Mouse (Mus musculus): ENCODE measurements at regions not wholly inside any gene's neighbourhood (a gene's known extent, or its start where the extent isn't known, plus 50 kb on each side); places are given as distances from the start of the nearest gene placed in this dataset.
"Not testable (repeated sequence)": the region's sequence is repeated elsewhere in the genome, so short reads cannot be mapped to it uniquely, and the experiment has no call there.

DNA sequence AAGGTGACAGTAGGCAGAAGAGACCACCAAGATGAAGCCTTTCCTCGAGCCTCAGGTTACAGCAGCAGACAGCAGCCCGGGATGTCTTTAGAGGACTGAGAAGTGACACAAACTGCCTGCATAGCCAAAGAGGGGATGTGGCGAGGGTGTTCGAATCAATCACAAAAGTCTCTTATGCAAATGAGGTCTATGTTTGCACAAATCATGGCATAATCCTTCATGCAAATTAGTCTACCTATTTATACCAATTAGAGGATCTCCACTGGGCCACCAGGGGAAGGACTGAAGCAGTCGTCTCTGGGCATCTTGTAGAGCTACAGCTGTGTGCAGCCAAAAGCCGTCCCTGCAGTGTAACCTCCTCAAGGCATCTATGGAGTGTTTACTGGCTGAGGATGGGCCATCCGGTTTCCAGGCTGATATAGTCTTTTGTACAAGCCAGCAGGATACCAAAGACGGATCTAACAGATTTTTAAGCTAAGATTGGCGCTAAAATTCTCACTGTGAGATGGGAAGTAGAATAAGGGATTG lies 145.7 kb upstream of the Fer start:
- Histone ChIP-seq H3K9me3 (replicated peaks) (no peaks in the 10 kb centered on the region), H3K27me3 (ENCODE audit: low read depth, poor library complexity, severe bottlenecking) (peaks cover 7% of the 10 kb centered on the region; the same call in 1 of the 2 replicates), H3K27ac (no peak overlapping the region), H3K4me1 (peaks cover 25% of the 10 kb centered on the region), H3K36me3 (no peaks in the 10 kb centered on the region), H3K4me3 (no peak overlapping the region)
- WGBS, result 83% methylated on average over 9 of the region's 9 CpGs
- DNase-seq (ENCODE audit: low spot score), result no peak

DNA sequence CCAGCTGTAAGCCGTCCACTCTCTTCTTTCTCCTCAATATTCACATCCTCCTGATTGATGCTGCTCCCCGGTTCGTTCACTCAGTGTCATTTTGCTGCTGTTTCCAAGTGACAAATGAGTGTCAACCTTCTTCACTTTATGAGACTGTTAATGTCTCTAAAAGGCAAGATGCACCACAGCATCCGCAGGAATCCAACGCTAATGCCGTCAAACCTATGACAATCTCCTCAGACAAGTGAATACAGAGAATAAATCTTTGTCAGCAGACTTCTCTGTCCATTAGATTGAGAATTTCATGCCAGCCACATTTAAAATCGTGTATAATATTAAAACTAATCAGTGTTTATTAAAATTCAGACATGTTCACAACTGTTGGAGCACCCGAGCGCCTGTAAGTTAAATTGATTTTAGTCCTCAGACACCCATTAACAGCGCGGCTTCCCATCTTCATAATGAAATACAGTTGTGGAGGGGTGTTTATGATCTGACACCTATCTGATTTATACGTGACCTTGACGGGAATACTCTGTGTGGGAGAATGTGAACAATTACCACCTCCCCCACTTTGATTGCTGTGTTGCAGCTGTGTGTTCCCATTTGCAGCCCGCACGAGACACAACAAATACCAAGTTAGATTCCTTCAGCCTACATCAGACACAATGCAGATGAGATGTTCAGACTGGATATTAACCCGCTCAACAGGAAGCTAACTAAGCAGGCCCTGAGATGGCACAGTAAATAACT lies 143.7 kb upstream of the Fer start:
- Histone ChIP-seq H3K36me3 (no peaks in the 10 kb centered on the region), H3K27ac (no peak overlapping the region), H3K4me1 (peaks cover 21% of the 10 kb centered on the region), H3K27me3 (ENCODE audit: low read depth, poor library complexity, severe bottlenecking) (peaks cover 7% of the 10 kb centered on the region; the same call in 1 of the 2 replicates), H3K4me3 (no peak overlapping the region), H3K9me3 (replicated peaks) (no peaks in the 10 kb centered on the region)
- peak; percentile 33 for DNase-seq (ENCODE audit: low spot score)
- 52% methylated on average over 16 of the region's 16 CpGs for WGBS

DNA sequence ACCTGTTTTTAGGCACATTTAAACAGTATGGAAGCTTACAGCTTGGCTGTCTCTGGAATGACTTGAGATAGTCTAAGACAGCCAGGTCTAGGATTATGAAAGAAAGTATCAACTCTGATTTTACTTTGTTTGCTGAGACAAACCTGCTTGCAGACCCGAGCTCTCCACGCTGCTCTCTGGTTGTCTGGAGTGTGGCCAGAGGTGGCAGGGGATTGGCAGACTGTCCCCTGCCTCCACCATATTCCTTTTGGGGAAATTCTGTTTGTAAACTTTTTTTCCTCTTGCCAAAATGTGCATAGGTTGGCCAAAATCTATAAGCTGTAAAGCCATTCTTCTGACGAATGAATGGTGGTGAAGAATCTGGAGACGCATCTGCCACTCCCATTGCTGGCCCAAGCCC lies 143.1 kb upstream of the Fer start:
- Histone ChIP-seq H3K4me3 (no peak overlapping the region), H3K27ac (no peak overlapping the region), H3K36me3 (no peaks in the 10 kb centered on the region), H3K4me1 (peaks cover 21% of the 10 kb centered on the region), H3K27me3 (ENCODE audit: low read depth, poor library complexity, severe bottlenecking) (peaks cover 7% of the 10 kb centered on the region; the same call in 1 of the 2 replicates), H3K9me3 (replicated peaks) (no peaks in the 10 kb centered on the region)
- DNase-seq (ENCODE audit: low spot score), result no peak
- WGBS, result 93% methylated on average over 4 of the region's 4 CpGs

DNA sequence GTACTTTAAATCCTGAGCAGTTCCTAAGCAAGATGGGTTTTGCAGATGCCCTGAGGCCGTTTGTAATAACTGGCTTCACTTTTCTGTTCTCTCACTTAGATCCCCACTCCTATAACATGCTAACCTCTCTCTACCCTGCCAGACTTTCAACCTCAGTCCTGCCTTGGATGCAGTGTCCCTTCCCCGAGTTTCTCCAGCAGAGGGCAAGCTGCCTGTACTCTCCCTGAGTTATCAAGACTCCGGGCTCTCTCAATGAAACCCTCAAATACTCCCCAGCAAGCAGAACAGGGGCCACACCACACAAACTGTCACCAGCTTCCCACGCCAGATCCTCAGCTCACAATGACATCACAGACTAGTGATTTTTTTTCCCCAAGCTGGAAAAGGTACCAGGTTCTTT lies 142.0 kb upstream of the Fer start:
- Histone ChIP-seq H3K4me1 (peaks cover 21% of the 10 kb centered on the region), H3K27me3 (ENCODE audit: low read depth, poor library complexity, severe bottlenecking) (peaks cover 7% of the 10 kb centered on the region; the same call in 1 of the 2 replicates), H3K27ac (no peak overlapping the region), H3K4me3 (no peak overlapping the region), H3K9me3 (replicated peaks) (no peaks in the 10 kb centered on the region), H3K36me3 (no peaks in the 10 kb centered on the region)
- DNase-seq (ENCODE audit: low spot score), result peak; percentile 35
- 34% methylated on average over 4 of the region's 4 CpGs for WGBS

DNA sequence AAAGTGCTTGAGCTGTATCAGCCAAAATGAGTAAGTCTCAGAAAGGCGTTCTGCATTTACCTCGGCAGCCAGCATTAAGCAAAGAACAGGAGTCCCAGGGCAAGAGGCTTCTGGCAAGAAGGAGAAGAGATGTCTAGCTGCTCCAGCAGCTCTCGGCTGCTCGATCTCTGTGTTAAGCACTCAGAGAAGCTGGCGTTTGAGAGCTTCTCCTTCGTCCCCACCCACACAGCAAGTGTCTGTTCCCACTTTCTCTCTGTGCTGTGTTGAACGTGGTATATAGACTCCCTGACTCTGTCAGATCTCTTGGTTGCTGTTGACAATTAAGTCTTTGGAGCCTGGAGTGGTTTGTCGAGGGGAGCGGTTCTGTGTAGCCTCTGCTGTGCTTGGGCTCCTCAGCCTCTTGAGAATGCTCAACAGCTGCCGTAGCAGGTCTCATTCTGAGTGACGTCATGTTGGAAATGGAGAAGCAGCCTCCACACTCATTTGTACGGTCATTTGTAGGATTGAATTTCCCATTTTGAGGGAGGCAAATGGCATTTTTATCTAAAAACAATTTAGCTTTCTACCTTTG lies 140.3 kb upstream of the Fer start:
- no peak for DNase-seq (ENCODE audit: low spot score)
- Histone ChIP-seq H3K36me3 (no peaks in the 10 kb centered on the region), H3K27me3 (ENCODE audit: low read depth, poor library complexity, severe bottlenecking) (peaks cover 7% of the 10 kb centered on the region; the same call in 1 of the 2 replicates), H3K9me3 (replicated peaks) (no peaks in the 10 kb centered on the region), H3K27ac (no peak overlapping the region), H3K4me1 (peaks cover 21% of the 10 kb centered on the region), H3K4me3 (no peak overlapping the region)
- 86% methylated on average over 12 of the region's 12 CpGs for WGBS

DNA sequence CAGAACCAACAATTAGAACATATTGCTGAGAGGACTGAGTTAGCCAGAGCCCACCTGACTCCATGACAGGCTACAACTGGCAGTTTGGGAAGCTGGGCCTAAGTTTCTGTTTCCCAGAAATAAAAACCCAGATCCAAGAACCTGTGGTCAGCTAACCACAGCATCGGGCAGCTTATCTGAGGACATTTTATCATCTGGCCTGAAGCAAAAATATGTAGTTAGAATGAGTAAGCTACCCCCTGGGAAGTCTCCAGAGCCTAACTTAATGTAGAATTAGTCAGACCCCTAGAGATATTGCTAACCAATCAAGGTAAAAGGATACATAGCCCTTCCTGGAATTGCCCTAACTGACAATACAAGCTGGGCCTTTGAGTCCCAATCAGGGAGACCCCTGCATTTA lies 124.7 kb upstream of the Fer start:
- no peak for DNase-seq (ENCODE audit: low spot score)
- no peaks in the 10 kb centered on the region for H3K36me3 ChIP-seq
- H3K27ac ChIP-seq, result no peak overlapping the region
- H3K4me1 ChIP-seq, result no peaks in the 10 kb centered on the region
- H3K9me3 ChIP-seq (replicated peaks), result no peaks in the 10 kb centered on the region
- no peak overlapping the region for H3K4me3 ChIP-seq
- WGBS, result 94% methylated on average over 1 of the region's 1 CpGs
- H3K27me3 ChIP-seq (ENCODE audit: low read depth, poor library complexity, severe bottlenecking), result no peaks in the 10 kb centered on the region

DNA sequence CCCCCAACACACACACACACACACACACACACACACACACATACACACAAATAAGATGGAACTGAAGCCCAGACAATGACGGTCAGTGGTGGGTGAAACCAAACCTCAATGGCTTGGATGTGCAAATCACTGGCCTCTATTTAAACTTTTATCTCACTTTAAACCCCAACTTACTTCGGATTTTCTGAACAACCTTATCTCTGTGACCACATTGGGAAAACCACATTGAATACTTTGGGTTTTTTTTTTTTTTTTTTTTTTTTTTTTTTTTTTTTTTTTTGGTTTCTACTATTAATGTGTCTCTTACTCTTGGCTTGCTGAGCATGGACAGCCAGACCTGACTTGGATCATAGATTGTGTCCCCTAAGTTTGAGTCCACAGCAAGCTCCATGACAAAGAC lies 123.2 kb upstream of the Fer start:
- H3K4me3 ChIP-seq, result no peak overlapping the region
- H3K9me3 ChIP-seq (replicated peaks), result no peaks in the 10 kb centered on the region
- no peak overlapping the region for H3K27ac ChIP-seq
- DNase-seq (ENCODE audit: low spot score), result no peak
- no peaks in the 10 kb centered on the region for H3K36me3 ChIP-seq
- H3K4me1 ChIP-seq, result no peaks in the 10 kb centered on the region
- H3K27me3 ChIP-seq (ENCODE audit: low read depth, poor library complexity, severe bottlenecking), result no peaks in the 10 kb centered on the region
- WGBS, result 85% methylated on average over 2 of the region's 2 CpGs

DNA sequence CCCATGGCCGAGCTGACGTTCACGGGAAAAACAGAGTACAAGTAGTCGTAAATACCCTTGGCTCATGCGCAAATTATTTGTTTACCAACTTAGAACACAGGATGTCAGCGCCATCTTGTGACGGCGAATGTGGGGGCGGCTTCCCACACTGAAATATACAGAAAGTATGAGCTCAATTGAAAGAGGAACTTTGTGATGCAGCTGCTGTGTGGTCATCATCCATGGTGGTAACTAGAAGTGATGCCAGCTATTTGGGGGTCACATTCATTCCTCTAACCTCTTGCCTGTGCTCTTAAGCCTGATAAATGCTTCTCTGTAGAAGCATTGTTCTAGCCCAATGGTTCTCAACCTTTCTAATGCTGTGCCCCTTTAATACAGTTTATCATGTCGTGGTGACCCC lies 113.6 kb upstream of the Fer start:
- WGBS, result 94% methylated on average over 7 of the region's 10 CpGs
- not testable (repeated sequence) for DNase-seq (ENCODE audit: low spot score)

DNA sequence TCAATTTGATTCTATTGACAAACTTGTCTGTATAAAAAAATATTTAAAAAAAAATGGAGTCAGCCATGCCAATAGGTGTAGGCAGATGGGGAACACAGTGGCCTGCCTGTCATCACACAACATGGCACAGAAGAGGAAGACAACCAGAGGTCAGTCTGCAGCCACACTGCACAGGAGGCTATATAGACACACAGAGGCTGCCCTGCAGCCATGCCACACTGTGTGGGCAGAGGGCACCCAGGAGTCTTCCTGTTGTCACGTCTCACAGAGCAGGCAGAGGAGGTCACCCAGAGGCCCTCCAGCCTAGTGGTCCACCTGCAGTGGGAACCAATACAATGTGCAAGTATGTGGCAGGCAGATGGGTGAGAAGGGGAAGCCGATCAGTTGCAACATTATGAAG lies 108.5 kb upstream of the Fer start:
- H3K9me3 ChIP-seq (replicated peaks), result no peaks in the 10 kb centered on the region
- no peaks in the 10 kb centered on the region for H3K36me3 ChIP-seq
- H3K27ac ChIP-seq, result no peak overlapping the region
- no peaks in the 10 kb centered on the region for H3K4me1 ChIP-seq
- no peak for DNase-seq (ENCODE audit: low spot score)
- H3K27me3 ChIP-seq (ENCODE audit: low read depth, poor library complexity, severe bottlenecking), result no peaks in the 10 kb centered on the region
- no peak overlapping the region for H3K4me3 ChIP-seq
- WGBS, result 88% methylated on average over 2 of the region's 2 CpGs

More for the DNA sequence above, 113.6 kb upstream of the Fer start:
- H3K27me3 ChIP-seq (ENCODE audit: low read depth, poor library complexity, severe bottlenecking); H3K27ac ChIP-seq; H3K36me3 ChIP-seq; H3K4me1 ChIP-seq; H3K9me3 ChIP-seq (replicated peaks); H3K4me3 ChIP-seq: not testable (repeated sequence)

DNA sequence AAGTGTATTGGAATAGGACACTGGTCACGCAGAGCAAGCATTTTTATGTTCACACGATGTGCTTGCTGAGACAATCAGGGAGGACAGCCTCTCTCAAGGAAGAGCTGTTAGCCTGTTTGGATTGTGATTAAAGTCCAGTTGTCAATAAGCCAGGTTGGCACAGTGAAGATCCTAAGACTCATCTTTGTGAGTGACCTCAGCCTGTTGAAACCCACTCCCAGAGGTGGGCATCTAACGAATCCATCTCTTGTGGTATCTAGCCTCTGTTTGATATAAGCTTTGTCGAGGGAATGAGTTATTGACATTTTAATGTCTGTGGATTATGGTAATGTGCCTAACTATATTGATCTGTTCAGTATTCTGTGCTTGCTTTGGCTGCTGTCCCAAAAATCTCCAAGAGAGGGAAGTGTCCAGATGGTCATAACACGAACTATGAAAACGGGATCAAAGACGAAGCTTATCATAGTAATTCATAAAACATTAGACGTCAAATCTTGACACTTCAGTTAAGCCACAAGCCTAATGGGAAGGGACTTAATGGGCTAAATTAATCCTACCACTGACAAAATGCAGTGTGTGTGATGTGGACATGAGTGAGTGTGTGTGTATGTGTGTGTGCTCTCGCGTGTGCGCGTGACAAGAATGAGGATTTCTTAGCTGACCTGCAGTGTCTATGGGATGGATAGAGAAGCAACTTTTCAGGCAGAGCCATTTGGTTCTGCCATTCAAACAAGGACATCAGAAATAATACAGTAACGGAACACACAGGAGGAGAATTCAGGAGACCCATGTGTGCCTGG lies 104.8 kb upstream of the Fer start:
- no peaks in the 10 kb centered on the region for H3K36me3 ChIP-seq
- H3K4me3 ChIP-seq, result no peak overlapping the region
- H3K4me1 ChIP-seq, result no peaks in the 10 kb centered on the region
- H3K27me3 ChIP-seq (ENCODE audit: low read depth, poor library complexity, severe bottlenecking), result no peaks in the 10 kb centered on the region
- DNase-seq (ENCODE audit: low spot score), result no peak
- H3K27ac ChIP-seq, result no peak overlapping the region
- no peaks in the 10 kb centered on the region for H3K9me3 ChIP-seq (replicated peaks)
- WGBS, result 95% methylated on average over 13 of the region's 13 CpGs

DNA sequence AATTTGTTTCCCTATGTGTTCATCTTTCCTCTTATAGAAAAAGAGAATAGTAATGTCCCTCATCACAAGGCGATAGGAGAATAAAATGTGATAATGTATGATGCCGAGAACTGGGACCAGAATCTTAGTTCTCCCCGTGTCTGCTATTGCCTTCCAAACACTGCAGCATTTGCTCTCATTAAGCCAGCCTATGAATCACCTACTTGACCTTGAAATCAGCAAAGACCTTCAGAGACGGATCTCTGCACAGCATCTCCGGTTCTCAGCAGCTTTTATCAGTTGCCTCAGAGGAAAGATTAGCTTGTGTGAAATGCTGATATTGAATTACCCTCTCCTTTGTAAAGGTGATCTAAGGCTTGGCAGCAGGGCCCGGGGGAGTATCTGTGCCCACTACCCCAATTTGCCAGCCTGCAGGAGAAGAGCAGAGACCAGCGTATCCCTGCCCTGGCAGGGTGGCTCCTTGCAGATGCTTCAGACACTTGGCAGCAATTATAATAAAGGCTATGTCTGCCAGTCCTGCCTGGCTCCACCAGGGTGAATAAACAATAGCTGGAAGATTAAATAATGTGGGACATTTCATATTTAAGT lies 104.0 kb upstream of the Fer start:
- 91% methylated on average over 7 of the region's 7 CpGs for WGBS
- no peaks in the 10 kb centered on the region for H3K9me3 ChIP-seq (replicated peaks)
- H3K27me3 ChIP-seq (ENCODE audit: low read depth, poor library complexity, severe bottlenecking), result no peaks in the 10 kb centered on the region
- no peak overlapping the region for H3K4me3 ChIP-seq
- H3K27ac ChIP-seq, result no peak overlapping the region
- DNase-seq (ENCODE audit: low spot score), result no peak
- H3K4me1 ChIP-seq, result no peaks in the 10 kb centered on the region
- H3K36me3 ChIP-seq, result no peaks in the 10 kb centered on the region

DNA sequence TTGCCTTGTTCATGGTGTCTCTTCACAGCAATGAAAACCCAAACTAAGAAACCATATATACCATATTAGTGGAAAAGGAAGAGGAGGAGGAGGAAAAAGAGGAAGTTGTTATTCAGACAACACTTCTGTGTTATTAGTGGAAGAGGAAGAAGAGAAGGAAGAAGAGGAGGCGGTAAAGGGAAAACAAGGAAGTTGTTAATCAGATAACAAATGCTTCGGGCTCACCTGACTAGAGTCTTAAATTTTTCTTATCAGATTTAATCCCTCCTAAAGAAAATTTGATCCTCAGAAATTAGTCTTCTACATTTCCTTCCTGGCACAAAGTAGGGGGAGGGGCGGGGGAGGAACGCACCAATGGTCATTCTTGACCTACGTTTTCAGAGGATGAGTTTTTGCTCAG lies 101.8 kb upstream of the Fer start:
- DNase-seq (ENCODE audit: low spot score), result no peak
- H3K4me1 ChIP-seq, result no peaks in the 10 kb centered on the region
- WGBS, result 91% methylated on average over 5 of the region's 5 CpGs
- no peaks in the 10 kb centered on the region for H3K9me3 ChIP-seq (replicated peaks)
- H3K27ac ChIP-seq, result no peak overlapping the region
- H3K4me3 ChIP-seq, result no peak overlapping the region
- no peaks in the 10 kb centered on the region for H3K36me3 ChIP-seq
- H3K27me3 ChIP-seq (ENCODE audit: low read depth, poor library complexity, severe bottlenecking), result no peaks in the 10 kb centered on the region

DNA sequence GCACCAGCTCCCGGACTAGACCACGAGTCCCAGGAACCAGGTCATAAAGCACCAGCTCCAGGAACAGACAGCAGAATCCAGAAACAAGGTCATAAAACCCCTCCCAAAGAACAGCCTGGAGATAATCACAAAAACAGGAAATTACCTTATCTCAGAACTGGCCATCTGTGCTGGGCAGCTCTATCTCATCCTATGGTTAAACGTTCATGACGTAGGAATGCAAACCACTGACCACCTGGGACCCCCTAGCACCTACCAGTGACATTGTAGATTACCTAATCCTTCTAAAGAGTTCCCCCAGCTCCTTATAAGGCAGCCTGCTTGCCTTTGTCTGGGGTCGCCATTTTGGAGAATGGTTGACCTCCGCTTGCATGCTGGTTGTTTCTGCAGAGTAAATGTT lies 91.8 kb upstream of the Fer start:
- no peaks in the 10 kb centered on the region for H3K4me1 ChIP-seq
- no peak overlapping the region for H3K4me3 ChIP-seq
- no peaks in the 10 kb centered on the region for H3K36me3 ChIP-seq
- DNase-seq (ENCODE audit: low spot score), result no peak
- H3K27me3 ChIP-seq (ENCODE audit: low read depth, poor library complexity, severe bottlenecking), result no peaks in the 10 kb centered on the region
- 75% methylated on average over 6 of the region's 6 CpGs for WGBS
- H3K9me3 ChIP-seq (replicated peaks), result no peaks in the 10 kb centered on the region
- no peak overlapping the region for H3K27ac ChIP-seq
